ENCODE assay signal across 16 mouse cellular contexts in the genomic region with DNA sequence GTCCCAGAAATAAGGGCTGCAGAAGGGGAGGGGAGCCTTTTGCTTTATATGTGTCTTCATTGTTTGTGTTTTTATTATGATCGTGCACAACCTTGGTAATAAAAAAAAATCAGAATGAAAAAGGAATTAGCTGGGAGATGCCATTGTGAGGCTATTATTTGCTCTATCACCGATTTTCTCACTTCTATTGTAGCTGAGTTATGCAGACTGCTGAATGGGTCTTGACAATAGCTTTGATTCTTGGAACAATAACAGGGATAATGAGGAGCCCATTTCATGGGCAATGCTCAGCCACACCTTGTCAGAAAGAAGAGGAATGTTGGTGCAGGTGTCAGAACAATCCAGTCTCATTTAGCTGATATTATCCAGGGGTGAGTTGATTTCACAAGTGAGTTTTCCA.
"Had no signal": no experiment of that assay in that cellular context is flagged by ENCODE, and none has a peak within 500 bp of the region (broad histone marks: within the 10 kb centered on the region; RNA-seq: fewer than 3 reads in every experiment).

No protein-coding gene starts in this region.

- H3K36me3 ChIP-seq: lung, embryonic 15.5 days; midbrain, embryonic 12.5 days; midbrain, embryonic 15.5 days; neural tube, embryonic 12.5 days had no signal

- H3K4me2 ChIP-seq: lung, embryonic 15.5 days; midbrain, embryonic 12.5 days; midbrain, embryonic 15.5 days; neural tube, embryonic 12.5 days had no signal

- H3K27me3 ChIP-seq: lung, embryonic 15.5 days; megakaryocyte, embryonic 14.5 days; midbrain, embryonic 15.5 days; neural tube, embryonic 12.5 days had no signal

- H3K27ac ChIP-seq: lung, embryonic 15.5 days; macrophage; midbrain, embryonic 12.5 days; midbrain, embryonic 15.5 days; neural tube, embryonic 12.5 days had no signal

- H3K9ac ChIP-seq: lung, embryonic 15.5 days; midbrain, embryonic 12.5 days; midbrain, embryonic 15.5 days; neural tube, embryonic 12.5 days had no signal

- ATAC-seq: lung, postnatal 0 days; midbrain, embryonic 15.5 days had no signal

- H3K4me1 ChIP-seq: lung, embryonic 15.5 days; megakaryocyte, embryonic 14.5 days; midbrain, embryonic 12.5 days; midbrain, embryonic 15.5 days; neural tube, embryonic 12.5 days had no signal

- DNase-seq: lung, adult 18-20 months; lung, postnatal 14 days; lung, postnatal 36 days; right cerebral cortex, postnatal 25 days; right cerebral cortex, postnatal 4 days; spleen, adult 18-20 months; thymus, adult 18-20 months; thymus, postnatal 14 days; thymus, postnatal 36 days had no signal

- H3K9me3 ChIP-seq: lung, embryonic 15.5 days; megakaryocyte, embryonic 14.5 days; midbrain, embryonic 12.5 days; midbrain, embryonic 15.5 days; neural tube, embryonic 12.5 days had no signal

- H3K4me3 ChIP-seq: lung, embryonic 15.5 days; megakaryocyte, embryonic 14.5 days; midbrain, embryonic 12.5 days; midbrain, embryonic 15.5 days; neural tube, embryonic 12.5 days had no signal
